8 mouse cellular contexts compared by ENCODE assay signal in the genomic region with DNA sequence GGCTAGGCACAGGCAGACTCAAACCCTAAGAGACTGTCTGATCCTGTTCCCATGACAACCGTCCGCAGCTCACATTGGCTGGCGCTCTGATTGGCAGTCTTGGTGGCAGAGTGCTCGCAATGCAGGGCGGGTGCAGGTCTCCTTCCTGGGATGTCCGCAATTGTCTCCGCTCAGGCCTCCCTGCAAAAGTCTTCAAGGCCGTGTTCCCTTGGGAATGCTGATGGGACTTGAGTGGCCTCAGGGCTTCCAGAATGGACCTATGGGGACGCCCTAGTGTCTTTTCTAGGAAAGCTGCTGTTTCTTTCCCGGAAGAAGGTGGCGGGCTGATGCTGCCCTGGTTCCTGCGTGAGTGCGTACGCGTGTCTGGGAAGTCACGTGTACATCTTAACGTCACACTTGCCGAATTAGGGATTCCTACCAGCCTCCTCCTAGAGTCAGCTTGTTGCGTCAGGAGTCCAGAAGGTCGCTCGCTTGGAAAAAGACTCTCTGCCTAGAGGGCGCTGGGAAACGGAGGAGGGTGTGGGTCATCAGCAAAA.
DNase-seq lines count a peak whose midpoint lies in the region; ATAC-seq and TF ChIP-seq lines count a peak whose summit lies in the region.

No protein-coding gene starts in this region.

- peak overlapping the region; percentile 85 for H3K4me3 ChIP-seq in E14TG2a.4 (replicated peaks; ENCODE audit: low read length)
- H3K4me3 ChIP-seq in forebrain, embryonic 14.5 days (ENCODE audit: low read depth, low read length): peak overlapping the region; percentile 38
- H3K4me3 ChIP-seq in liver, embryonic 15.5 days (replicated peaks): peak overlapping the region; percentile 42
- H3K4me3 ChIP-seq in neural tube, embryonic 11.5 days (ENCODE audit: low read depth, low read length): peak overlapping the region; percentile 40
- peak overlapping the region; percentile 34 for H3K4me3 ChIP-seq in stomach, postnatal 0 days (ENCODE audit: low read depth, low read length)

- 0% methylated on average over 23 of the region's 23 CpGs for WGBS in forebrain, embryonic 14.5 days
- WGBS in liver, embryonic 15.5 days (ENCODE audit: insufficient replicate concordance): under 1% methylated on average over 23 of the region's 23 CpGs
- 0% methylated on average over 23 of the region's 23 CpGs for WGBS in neural tube, embryonic 11.5 days
- under 1% methylated on average over 23 of the region's 23 CpGs for WGBS in stomach, postnatal 0 days

- intact Hi-C loops in heart, postnatal 14 days (cut with DNase I): no loop called here

- H3K36me3 ChIP-seq in E14TG2a.4 (ENCODE audit: insufficient read depth, low read length): no peaks in the 10 kb centered on the region
- H3K36me3 ChIP-seq in forebrain, embryonic 14.5 days (ENCODE audit: control insufficient read depth, insufficient read depth, low read length): no peaks in the 10 kb centered on the region
- no peaks in the 10 kb centered on the region for H3K36me3 ChIP-seq in liver, embryonic 15.5 days (replicated peaks)
- H3K36me3 ChIP-seq in neural tube, embryonic 11.5 days (ENCODE audit: control insufficient read depth, insufficient read depth, low read length): no peaks in the 10 kb centered on the region
- no peaks in the 10 kb centered on the region for H3K36me3 ChIP-seq in stomach, postnatal 0 days (ENCODE audit: control insufficient read depth, insufficient read depth, low read length)

- TF ChIP-seq CTCF in E14TG2a.4 (conservative IDR thresholded peaks at IDR 0.05; ENCODE audit: low read length): no peak
- TF ChIP-seq CTCF in stomach, postnatal 0 days (IDR thresholded peaks at IDR 0.05; ENCODE audit: low read depth): peak; percentile 42

- no peaks in the 10 kb centered on the region for H3K27me3 ChIP-seq in E14TG2a.4 (ENCODE audit: insufficient read depth, low read length)
- H3K27me3 ChIP-seq in forebrain, embryonic 14.5 days (replicated peaks; ENCODE audit: control insufficient read depth, insufficient read depth, low read length): no peaks in the 10 kb centered on the region
- H3K27me3 ChIP-seq in liver, embryonic 15.5 days: peaks cover 19% of the 10 kb centered on the region; the same call in 1 of the 2 replicates
- H3K27me3 ChIP-seq in neural tube, embryonic 11.5 days (ENCODE audit: control insufficient read depth, insufficient read depth, low read length): no peaks in the 10 kb centered on the region
- no peaks in the 10 kb centered on the region for H3K27me3 ChIP-seq in stomach, postnatal 0 days (ENCODE audit: control insufficient read depth, insufficient read depth, low read length)

- DNase-seq in c-Kit-positive CD71-positive TER-119-positive erythroid progenitor cells, embryonic 14.5 days (ENCODE audit: low spot score): peak; percentile 13
- DNase-seq in forebrain, embryonic 14.5 days (ENCODE audit: low spot score): peak; percentile 97
- DNase-seq in heart, postnatal 14 days: peak; percentile 64 to 74
- DNase-seq in kidney, postnatal 4 days: peak; percentile 76 to 80
- peak; percentile 89 for DNase-seq in neural tube, embryonic 11.5 days (ENCODE audit: low spot score)
- DNase-seq in stomach, postnatal 0 days (ENCODE audit: low spot score): peak; percentile 76

- TF ChIP-seq EP300 in stomach, postnatal 0 days (optimal IDR thresholded peaks at IDR 0.05): no peak

- H3K27ac ChIP-seq in forebrain, embryonic 14.5 days (ENCODE audit: low read depth, low read length): peak overlapping the region; percentile 67
- no peak overlapping the region for H3K27ac ChIP-seq in liver, embryonic 15.5 days (replicated peaks)
- peak overlapping the region; percentile 45; the same call in 1 of the 2 replicates for H3K27ac ChIP-seq in neural tube, embryonic 11.5 days (ENCODE audit: low read depth, low read length)
- peak overlapping the region; percentile 56; the same call in 1 of the 2 replicates for H3K27ac ChIP-seq in stomach, postnatal 0 days (replicated peaks)

- H3K4me2 ChIP-seq in forebrain, embryonic 14.5 days (ENCODE audit: low read length): peak overlapping the region; percentile 96
- H3K4me2 ChIP-seq in liver, embryonic 15.5 days: peak overlapping the region; percentile 63
- H3K4me2 ChIP-seq in neural tube, embryonic 11.5 days (ENCODE audit: low read depth): peak overlapping the region; percentile 89
- H3K4me2 ChIP-seq in stomach, postnatal 0 days (replicated peaks; ENCODE audit: low read depth): peak overlapping the region; percentile 74

- H3K4me1 ChIP-seq in E14TG2a.4 (replicated peaks; ENCODE audit: low read depth, low read length): peaks cover 39% of the 10 kb centered on the region
- H3K4me1 ChIP-seq in forebrain, embryonic 14.5 days (ENCODE audit: control insufficient read depth, insufficient read depth, low read length): 0 out of 2 replicates have a peak, but pooled peaks cover 2% of the 10 kb centered on the region
- H3K4me1 ChIP-seq in liver, embryonic 15.5 days (replicated peaks): peaks cover 11% of the 10 kb centered on the region; the same call in 1 of the 2 replicates
- H3K4me1 ChIP-seq in neural tube, embryonic 11.5 days (ENCODE audit: control insufficient read depth, insufficient read depth, low read length): no peaks in the 10 kb centered on the region
- no peaks in the 10 kb centered on the region for H3K4me1 ChIP-seq in stomach, postnatal 0 days (replicated peaks; ENCODE audit: control insufficient read depth, insufficient read depth)

- H3K9ac ChIP-seq in forebrain, embryonic 14.5 days (ENCODE audit: low read length): peak overlapping the region; percentile 50
- H3K9ac ChIP-seq in liver, embryonic 15.5 days: no peak overlapping the region
- H3K9ac ChIP-seq in neural tube, embryonic 11.5 days (ENCODE audit: low read length): peak overlapping the region; percentile 35
- H3K9ac ChIP-seq in stomach, postnatal 0 days (ENCODE audit: low read length): peak overlapping the region; percentile 28

- ATAC-seq in forebrain, embryonic 14.5 days: peak; percentile 98
- peak; percentile 31; the same call in 1 of the 2 replicates for ATAC-seq in liver, embryonic 15.5 days (ENCODE audit: insufficient read depth)
- ATAC-seq in neural tube, embryonic 11.5 days (ENCODE audit: insufficient read depth, low FRiP score, low TSS enrichment): peak; percentile 97
- ATAC-seq in stomach, postnatal 0 days (ENCODE audit: low FRiP score, low TSS enrichment): peak; percentile 92

- peaks cover 2% of the 10 kb centered on the region; the same call in 1 of the 2 replicates for H3K9me3 ChIP-seq in E14TG2a.4 (ENCODE audit: low read length)
- H3K9me3 ChIP-seq in forebrain, embryonic 14.5 days (replicated peaks; ENCODE audit: control insufficient read depth, low read length): no peaks in the 10 kb centered on the region
- no peaks in the 10 kb centered on the region for H3K9me3 ChIP-seq in liver, embryonic 15.5 days (replicated peaks)
- no peaks in the 10 kb centered on the region for H3K9me3 ChIP-seq in neural tube, embryonic 11.5 days (ENCODE audit: control insufficient read depth, low read length)
- no peaks in the 10 kb centered on the region for H3K9me3 ChIP-seq in stomach, postnatal 0 days (ENCODE audit: control insufficient read depth, low read length)

Comparison
In these comparisons a context has a peak if more than half of its experiments do, and no peak if none do; other contexts are left out.
1. H3K4me3 ChIP-seq: peak in every context shown above with its lines; median percentile 85 in E14TG2a.4; 42 in liver, embryonic 15.5 days; 40 in neural tube, embryonic 11.5 days; 38 in forebrain, embryonic 14.5 days; 34 in stomach, postnatal 0 days.
2. DNase-seq: peak in every context shown above with its lines; median percentile 97 in forebrain, embryonic 14.5 days; 89 in neural tube, embryonic 11.5 days; 78 in kidney, postnatal 4 days; 76 in stomach, postnatal 0 days; 69 in heart, postnatal 14 days; 13 in c-Kit-positive CD71-positive TER-119-positive erythroid progenitor cells, embryonic 14.5 days.
3. ATAC-seq: peak in every context shown above with its lines; median percentile 98 in forebrain, embryonic 14.5 days; 97 in neural tube, embryonic 11.5 days; 92 in stomach, postnatal 0 days; 31 in liver, embryonic 15.5 days.